Mouse (Mus musculus) adrenal gland, adult 18-20 months (tissue): ENCODE data around the gene Gzmn. TPM values are rescaled to one million over a fixed set of nuclear protein-coding genes. Genes with fewer than 3 reads are reported as not detected.

ENCODE experiments used
- total RNA-seq, 2 experiments: library from RNA; stranded (reverse); gene quantifications; 1 replicate in 1 of 2; 2 replicates in 1 of 2; pipeline ENCODE4 v1.2.3; 2021

The Gzmn gene
- total RNA-seq, 2 experiments from 2014 or later = not detected

Other genes with a start within 250 kb of the Gzmn start
- 1 to 10 TPM; 1.8 to 3.4 TPM for gene Cma1, start 229.9 kb downstream of the Gzmn start, total RNA-seq
- under 1 TPM in 1 of 2 experiments, not detected in 1; 0.51 TPM for gene Cma2, start 223.6 kb downstream of the Gzmn start, total RNA-seq
- gene Mcpt1, start 156.6 kb downstream of the Gzmn start, total RNA-seq = not detected
- gene Mcpt9, start 144.1 kb downstream of the Gzmn start, total RNA-seq = not detected
- not detected for gene Mcpt2, start 132.6 kb downstream of the Gzmn start, total RNA-seq
- gene Mcpt4, start 112.3 kb downstream of the Gzmn start, total RNA-seq = 1 to 10 TPM; 1.4 to 2.6 TPM
- gene Mcpt8, start 89.3 kb downstream of the Gzmn start, total RNA-seq = not detected
- gene Ctsg, start 72.0 kb downstream of the Gzmn start, total RNA-seq = not detected
- gene Gzme, start 54.0 kb downstream of the Gzmn start, total RNA-seq = not detected
- not detected for gene Gzmd, start 42.0 kb downstream of the Gzmn start, total RNA-seq
- gene Gzmg, start 15.0 kb downstream of the Gzmn start, total RNA-seq = not detected
- not detected for gene Gzmf, start 36.8 kb upstream of the Gzmn start, total RNA-seq
- gene Gzmc, start 60.1 kb upstream of the Gzmn start, total RNA-seq = not detected
- gene Gzmb, start 87.7 kb upstream of the Gzmn start, total RNA-seq = under 1 TPM; 0.42 to 0.99 TPM
- gene Atp12a, start 190.5 kb upstream of the Gzmn start, total RNA-seq = 1 to 10 TPM in 1 of 2 experiments, under 1 TPM in 1; 0.32 to 1.4 TPM
- 1 to 10 TPM in 1 of 2 experiments, under 1 TPM in 1; 0.46 to 1.4 TPM for gene Rnf17, start 228.0 kb upstream of the Gzmn start, total RNA-seq